Mouse (Mus musculus): Measurements from ENCODE around the gene Ncoa1. TPM values are rescaled to one million over a fixed set of nuclear protein-coding genes. Genes with fewer than 3 reads are reported as not detected.
A peak's percentile ranks its signal among the peaks of the same experiment; 100 is the strongest.
"Not testable (repeated sequence)": the region's sequence is repeated elsewhere in the genome, so short reads cannot be mapped to it uniquely, and the experiment has no call there.

The Ncoa1 gene
- total RNA-seq, 1 experiment from 2014 or later: 36.9 TPM

GRCm38 (mm10) chr12:4358653-4359052 lies 118.3 kb downstream of the Ncoa1 start:
- ATAC-seq (replicated peaks; ENCODE audit: insufficient number of reproducible peaks, low FRiP score, low TSS enrichment, poor library complexity, severe bottlenecking): not testable (repeated sequence)

- ATAC-seq (replicated peaks; ENCODE audit: insufficient number of reproducible peaks, low FRiP score, low TSS enrichment, poor library complexity, severe bottlenecking): no peak
Observed at GRCm38 (mm10) chr12:4358100-4358499, 118.9 kb downstream of the Ncoa1 start.

GRCm38 (mm10) chr12:4356834-4357445 lies 120.0 kb downstream of the Ncoa1 start:
- ATAC-seq (replicated peaks; ENCODE audit: insufficient number of reproducible peaks, low FRiP score, low TSS enrichment, poor library complexity, severe bottlenecking): no peak

- no peak for ATAC-seq (replicated peaks; ENCODE audit: insufficient number of reproducible peaks, low FRiP score, low TSS enrichment, poor library complexity, severe bottlenecking)
Observed at GRCm38 (mm10) chr12:4355019-4355730, 121.8 kb downstream of the Ncoa1 start.

DNA sequence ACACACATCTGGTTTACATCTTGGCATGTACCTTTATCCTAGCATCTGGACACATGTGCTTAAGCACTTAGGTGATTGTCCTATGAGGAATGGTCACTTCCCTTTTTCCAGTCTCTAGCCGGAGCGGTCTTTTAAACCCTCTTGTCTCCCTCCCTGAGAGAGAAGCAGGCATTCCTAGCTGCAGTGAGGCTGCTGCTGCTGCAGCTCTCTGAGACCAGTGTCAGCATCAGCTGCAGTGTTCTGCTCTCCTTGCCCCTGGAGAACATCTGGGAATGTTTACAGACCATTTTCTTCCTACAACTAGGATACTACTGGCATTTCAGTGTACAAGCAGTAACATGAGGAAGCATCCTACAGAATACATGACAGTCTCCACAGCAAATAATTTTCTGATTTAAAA lies 133.8 kb downstream of the Ncoa1 start:
- ATAC-seq (replicated peaks; ENCODE audit: insufficient number of reproducible peaks, low FRiP score, low TSS enrichment, poor library complexity, severe bottlenecking): no peak

GRCm38 (mm10) chr12:4342087-4342486 lies 134.9 kb downstream of the Ncoa1 start:
- no peak for ATAC-seq (replicated peaks; ENCODE audit: insufficient number of reproducible peaks, low FRiP score, low TSS enrichment, poor library complexity, severe bottlenecking)

GRCm38 (mm10) chr12:4340325-4340924 lies 136.6 kb downstream of the Ncoa1 start:
- no peak for ATAC-seq (replicated peaks; ENCODE audit: insufficient number of reproducible peaks, low FRiP score, low TSS enrichment, poor library complexity, severe bottlenecking)

GRCm38 (mm10) chr12:4323604-4324003 lies 153.4 kb downstream of the Ncoa1 start:
- no peak for ATAC-seq (replicated peaks; ENCODE audit: insufficient number of reproducible peaks, low FRiP score, low TSS enrichment, poor library complexity, severe bottlenecking)

DNA sequence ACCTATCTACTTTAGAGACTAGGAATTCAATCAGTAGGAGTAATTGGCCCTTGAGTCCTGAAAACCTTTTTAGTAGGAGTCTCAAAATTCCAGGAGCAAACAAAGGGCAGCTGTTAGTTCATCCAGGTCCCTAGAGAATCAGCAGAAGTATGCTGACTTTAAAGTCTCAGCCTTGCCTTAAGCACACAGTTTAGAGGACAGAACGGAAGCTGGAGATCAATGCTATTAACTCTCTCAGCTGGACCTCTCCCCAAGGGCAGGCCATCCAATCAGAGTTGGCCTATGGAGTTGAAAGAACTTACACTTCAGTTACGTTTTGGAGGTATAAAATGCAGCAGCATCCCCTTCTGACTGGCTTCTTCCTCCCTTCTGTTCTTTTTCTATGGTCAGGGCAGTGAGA lies 154.8 kb downstream of the Ncoa1 start:
- no peak for ATAC-seq (replicated peaks; ENCODE audit: insufficient number of reproducible peaks, low FRiP score, low TSS enrichment, poor library complexity, severe bottlenecking)

DNA sequence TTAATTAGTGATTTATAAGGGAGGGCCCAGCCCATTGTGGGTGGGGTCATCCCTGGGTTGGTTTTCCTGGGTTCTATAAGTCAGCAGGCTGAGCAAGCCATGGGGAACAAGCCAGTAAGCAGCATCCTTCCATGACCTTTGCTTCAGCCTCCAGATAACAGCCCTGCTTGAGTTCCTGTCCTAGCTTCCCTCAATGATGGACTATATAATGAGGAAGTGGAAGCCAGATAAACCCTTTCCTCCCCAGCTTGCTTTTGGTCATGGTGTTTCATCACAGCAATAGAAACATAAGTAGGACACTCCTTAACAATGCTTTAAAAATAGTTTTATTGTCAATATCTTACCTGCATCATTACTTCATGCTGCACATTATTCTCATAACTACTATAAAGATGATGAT lies 163.2 kb downstream of the Ncoa1 start:
- ATAC-seq (replicated peaks; ENCODE audit: insufficient number of reproducible peaks, low FRiP score, low TSS enrichment, poor library complexity, severe bottlenecking): no peak

DNA sequence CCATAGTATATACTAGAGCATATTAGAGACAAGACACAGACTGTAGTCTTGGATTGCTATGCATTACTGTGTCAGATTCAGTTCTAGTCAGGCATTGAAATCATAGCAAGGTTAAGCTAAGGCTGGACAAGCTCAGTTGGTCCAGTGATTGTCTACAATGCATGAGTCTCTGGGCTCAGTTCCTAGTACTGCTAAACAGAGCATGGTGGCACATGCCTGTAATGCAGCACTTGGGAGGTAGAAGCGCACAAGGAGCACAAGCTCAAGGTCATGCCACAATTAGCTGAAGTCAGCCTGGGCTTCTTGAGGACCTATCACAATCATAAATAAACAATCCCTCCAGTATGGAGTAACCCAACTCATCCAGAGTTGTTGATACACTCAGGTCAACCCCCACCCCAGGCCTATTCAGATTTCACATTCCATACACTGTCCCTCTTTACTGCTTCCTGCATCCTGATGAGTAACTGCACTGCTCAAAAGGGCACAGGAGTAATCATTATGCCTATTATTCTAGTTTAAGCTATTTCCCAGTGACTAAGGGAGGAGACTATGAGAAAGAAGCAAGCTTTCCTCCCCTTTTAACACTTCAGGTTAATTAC lies 170.2 kb downstream of the Ncoa1 start:
- ATAC-seq (replicated peaks; ENCODE audit: insufficient number of reproducible peaks, low FRiP score, low TSS enrichment, poor library complexity, severe bottlenecking): no peak

DNA sequence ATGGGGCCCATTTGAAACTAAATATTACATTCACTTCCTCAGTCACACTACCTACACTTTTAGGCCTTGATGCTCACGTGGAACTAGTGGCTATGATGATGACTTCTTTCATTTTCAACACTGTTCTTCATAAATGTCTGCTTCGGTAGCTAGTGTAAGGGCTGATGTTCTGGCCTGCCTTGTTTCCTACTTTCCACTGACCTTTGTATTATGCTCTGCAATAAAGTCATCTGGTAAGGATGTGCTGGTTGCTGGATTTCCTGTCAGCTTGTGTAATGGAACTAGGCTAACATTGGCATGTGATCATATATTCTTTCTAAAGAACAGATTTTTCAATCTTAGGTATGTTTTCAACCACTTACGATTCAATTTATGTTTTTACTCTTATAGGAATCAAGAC lies 177.7 kb downstream of the Ncoa1 start:
- ATAC-seq (replicated peaks; ENCODE audit: insufficient number of reproducible peaks, low FRiP score, low TSS enrichment, poor library complexity, severe bottlenecking): no peak

- no peak for ATAC-seq (replicated peaks; ENCODE audit: insufficient number of reproducible peaks, low FRiP score, low TSS enrichment, poor library complexity, severe bottlenecking)
Observed at GRCm38 (mm10) chr12:4298626-4299025, 178.4 kb downstream of the Ncoa1 start.

DNA sequence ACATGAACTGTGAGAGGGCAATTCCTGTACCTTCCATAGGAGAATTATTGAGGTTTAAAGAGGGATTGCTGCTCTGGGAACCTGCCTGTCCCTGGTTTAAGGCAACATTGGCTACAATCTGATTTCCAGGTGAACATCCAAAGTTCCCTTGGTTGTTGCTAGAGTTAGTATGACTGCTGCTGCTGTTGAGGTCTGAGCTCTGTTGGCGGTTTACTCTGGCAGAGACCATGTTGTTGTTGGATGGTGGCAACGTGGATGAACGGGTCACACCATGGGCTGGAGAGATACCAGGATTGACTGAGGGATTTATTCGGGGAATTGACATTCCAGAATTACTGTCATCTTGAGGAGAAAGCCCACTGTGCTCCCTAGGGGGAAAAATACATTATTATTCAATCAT lies 181.1 kb downstream of the Ncoa1 start:
- no peak for ATAC-seq (replicated peaks; ENCODE audit: insufficient number of reproducible peaks, low FRiP score, low TSS enrichment, poor library complexity, severe bottlenecking)

DNA sequence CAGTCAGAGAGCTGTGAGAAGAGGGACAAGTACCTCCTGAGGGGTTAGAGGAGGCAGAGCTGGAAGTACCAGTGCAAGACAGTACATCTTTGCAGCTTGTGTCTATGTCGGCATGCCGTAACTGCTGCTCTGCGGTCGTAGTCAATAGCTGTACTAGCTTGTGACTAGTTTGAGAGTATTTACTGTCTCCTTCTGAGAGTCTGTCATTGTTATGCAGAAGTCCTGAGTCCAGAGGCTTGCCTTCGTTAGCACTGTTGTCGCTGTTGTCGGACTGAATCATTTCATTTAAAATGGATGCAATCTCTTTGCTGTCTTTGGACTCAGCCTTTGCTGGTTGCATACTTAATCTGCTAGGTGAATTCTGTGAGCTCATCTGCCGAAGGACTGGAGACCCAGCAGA lies 181.7 kb downstream of the Ncoa1 start:
- no peak for ATAC-seq (replicated peaks; ENCODE audit: insufficient number of reproducible peaks, low FRiP score, low TSS enrichment, poor library complexity, severe bottlenecking)

- ATAC-seq (replicated peaks; ENCODE audit: insufficient number of reproducible peaks, low FRiP score, low TSS enrichment, poor library complexity, severe bottlenecking): no peak
Observed at GRCm38 (mm10) chr12:4293813-4294212, 183.2 kb downstream of the Ncoa1 start.

DNA sequence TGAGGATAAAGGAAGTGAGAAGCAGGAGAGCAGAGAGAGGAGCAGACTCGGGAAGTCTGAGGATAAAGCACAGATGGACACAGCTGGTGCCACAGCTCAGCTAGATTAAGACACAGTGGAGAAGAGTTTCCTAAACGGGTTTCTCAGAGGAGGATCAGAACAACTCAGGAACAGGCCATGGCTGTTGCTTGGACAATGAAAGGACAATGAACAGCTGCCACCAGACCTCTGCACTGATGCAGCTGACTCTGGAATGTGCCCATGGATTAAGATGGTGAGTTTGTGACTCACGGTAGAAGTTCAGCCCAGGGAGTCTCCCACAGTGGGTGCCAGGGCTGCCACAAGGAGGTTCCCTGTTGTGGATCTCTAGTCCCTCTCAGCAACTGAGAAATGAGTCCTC lies 191.8 kb downstream of the Ncoa1 start:
- no peak for ATAC-seq (replicated peaks; ENCODE audit: insufficient number of reproducible peaks, low FRiP score, low TSS enrichment, poor library complexity, severe bottlenecking)

GRCm38 (mm10) chr12:4279878-4280277 lies 197.1 kb downstream of the Ncoa1 start:
- ATAC-seq (replicated peaks; ENCODE audit: insufficient number of reproducible peaks, low FRiP score, low TSS enrichment, poor library complexity, severe bottlenecking): no peak

GRCm38 (mm10) chr12:4278978-4279755 lies 197.8 kb downstream of the Ncoa1 start:
- ATAC-seq (replicated peaks; ENCODE audit: insufficient number of reproducible peaks, low FRiP score, low TSS enrichment, poor library complexity, severe bottlenecking): 0 out of 2 replicates have a peak, but pooled peaks have one; percentile 27
